Mouse (Mus musculus) heart, adult 11 months (tissue): ENCODE data around the gene Ginm1.

Experiments
- DNase-seq: peaks from one replicate; pipeline ENCODE4 v3.0.0; 2022

The Ginm1 gene

DNA sequence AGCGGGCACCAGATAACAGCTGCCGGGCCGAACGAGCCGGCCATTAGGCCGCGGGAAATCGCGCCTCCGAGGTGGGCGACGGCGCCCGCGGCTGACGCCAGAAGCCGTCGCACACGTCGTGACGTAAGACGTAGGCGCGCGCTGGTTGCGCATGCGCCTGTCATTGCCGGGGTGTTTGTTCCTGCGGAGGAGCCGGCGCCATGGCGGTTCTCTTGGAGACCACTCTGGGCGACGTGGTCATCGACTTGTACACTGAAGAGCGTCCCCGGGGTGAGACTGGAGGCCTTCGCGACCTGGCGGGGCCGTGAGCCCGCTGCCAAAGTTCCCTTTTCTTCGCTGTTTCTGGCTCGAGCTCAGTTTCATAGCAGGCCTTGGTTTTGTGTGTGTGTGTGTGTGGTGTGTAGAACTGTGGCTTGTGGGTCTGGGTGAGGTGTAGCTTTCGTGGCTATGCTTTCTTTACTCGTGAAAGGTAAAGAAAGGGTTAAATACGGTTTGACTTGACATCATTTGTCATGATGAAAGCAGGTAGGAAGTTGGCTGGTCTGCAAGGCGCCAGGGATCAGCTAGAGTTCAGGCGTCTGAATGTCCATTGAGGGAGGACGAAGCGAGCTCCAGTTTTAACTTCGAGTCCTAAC, at the start of gene Ginm1, which contains the start of gene Ppil4:
TSS of gene Ginm1 (minus strand) at position 74 of the 635 bp plus-strand sequence.
TSS of gene Ppil4 (plus strand) at position 141 of the 635 bp plus-strand sequence.
- DNase-seq: peak; percentile 99

DNA sequence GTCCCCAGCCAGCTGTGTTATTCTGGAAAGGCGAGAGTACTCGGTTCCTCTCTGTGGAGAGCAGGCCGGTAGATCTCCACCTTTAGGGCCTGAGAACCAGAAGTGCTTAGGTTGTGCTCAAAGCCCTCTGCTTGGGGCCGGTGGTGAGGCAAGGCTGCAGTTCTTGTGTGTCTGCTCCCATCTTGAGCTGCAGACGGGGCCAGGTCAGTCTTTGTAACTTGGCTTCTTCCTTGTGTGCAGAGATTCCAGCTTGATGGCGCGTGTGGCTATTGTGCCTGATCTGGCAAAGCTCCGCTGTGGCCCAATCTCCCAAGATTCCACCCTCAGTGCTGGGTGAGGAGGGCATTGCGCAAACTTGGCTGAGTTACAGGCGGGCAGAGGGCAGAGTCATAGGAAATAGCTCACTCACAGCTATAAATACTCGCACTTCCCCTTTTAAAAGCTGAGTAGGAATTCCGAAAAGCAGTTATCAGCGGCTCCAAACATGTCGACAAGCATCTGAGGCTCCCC, 49.0 kb upstream of the Ginm1 start:
- peak; percentile 99 for DNase-seq

DNA sequence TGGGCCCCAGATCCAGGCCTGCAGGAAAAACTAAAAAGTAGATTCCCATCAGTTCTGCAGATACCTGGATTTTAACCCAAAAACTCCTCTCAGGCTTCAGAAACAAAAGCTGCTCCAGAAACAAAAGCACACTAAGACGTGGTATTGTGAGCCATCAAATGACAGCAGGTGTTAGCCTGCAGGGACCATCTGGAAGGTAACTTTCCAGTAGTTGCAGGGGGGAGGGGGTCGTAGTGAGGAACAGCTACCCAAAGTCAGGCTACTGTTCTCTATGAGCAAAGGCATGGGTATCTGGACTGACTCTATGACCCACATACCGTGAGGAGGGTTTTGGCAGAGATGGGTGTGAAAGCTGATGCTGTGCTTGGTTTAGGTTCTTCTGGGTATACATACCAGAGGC, 48.2 kb upstream of the Ginm1 start:
- DNase-seq: peak; percentile 85

DNA sequence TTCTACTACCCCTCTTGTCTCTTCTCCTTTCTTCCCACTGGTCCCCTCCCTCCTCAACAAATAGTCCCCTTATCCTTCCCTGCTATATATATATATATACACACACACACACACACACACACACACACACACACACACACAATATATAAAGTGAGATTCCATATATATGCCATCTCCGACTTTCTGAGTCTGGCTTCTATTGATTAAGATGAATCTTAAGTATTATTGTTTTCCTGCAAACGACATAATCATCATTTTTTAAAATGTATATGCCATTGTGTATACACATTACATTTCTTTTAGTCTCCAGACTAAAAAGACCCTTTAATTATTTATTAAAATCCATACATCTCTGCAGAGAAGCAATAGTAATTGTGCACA, 47.7 kb upstream of the Ginm1 start:
- DNase-seq: no peak

DNA sequence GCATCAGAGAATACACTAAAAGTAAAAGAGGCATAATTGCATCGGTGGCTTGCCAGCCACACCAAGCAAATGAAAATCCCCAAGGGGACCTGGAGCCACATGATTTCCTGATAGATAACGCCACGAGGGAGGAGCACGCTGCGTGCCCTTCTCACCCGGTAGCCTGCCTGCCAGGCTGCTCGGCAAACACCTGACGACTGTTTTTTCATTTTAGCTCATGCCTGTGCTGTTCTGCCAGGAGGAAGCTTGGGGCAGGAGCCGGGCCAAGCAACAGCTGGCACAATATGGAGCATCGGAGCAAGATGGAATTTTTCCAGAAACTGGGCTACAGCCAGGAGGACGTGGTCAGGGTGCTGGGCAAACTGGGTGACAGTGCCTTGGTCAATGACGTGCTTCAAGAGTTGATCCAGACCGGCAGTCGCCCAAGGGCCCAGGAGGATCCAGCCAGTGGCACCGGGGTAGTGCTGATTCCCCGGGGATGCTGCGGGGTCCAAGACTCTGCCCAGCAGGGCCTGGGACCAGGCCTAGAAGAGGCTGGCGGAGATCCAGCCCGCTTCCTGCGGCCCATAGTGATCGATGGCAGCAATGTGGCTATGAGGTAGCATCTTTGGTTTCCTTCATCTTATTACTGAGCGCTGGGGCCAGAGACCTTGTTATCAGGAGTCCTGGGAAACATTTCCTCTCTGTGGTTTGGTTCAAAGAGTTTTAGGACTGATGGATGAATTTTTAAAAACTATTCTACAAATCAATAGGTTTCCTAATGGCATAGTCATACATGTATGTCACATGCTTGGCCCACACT, 47.1 kb upstream of the Ginm1 start:
- DNase-seq: peak; percentile 95

DNA sequence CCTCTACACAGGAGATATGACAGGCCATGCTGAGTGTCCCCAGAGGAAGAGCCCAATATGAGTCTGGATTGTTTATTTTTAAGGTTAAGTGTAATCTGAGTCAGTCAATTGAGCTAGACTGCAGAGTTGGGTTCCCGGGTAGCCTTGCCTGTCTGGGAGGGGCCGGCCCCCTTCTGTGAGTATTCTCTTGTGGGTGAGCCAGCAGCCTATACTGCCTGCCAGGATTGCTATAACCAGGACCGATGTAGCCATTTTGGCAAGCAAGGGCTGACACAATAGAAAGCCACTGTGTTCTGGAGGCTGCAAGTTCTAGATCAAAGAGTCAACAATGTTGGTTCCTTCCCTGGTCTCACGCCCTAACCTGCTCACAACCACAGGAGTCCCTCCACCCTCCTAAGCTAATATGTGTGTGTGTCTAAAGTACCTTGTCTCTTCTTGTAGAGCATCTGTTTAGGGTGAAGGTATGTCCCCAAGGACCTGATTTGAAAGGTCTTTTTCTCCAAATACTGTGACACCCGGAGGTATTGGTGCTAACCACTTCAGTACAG, 46.3 kb upstream of the Ginm1 start:
- peak; percentile 61 for DNase-seq

DNA sequence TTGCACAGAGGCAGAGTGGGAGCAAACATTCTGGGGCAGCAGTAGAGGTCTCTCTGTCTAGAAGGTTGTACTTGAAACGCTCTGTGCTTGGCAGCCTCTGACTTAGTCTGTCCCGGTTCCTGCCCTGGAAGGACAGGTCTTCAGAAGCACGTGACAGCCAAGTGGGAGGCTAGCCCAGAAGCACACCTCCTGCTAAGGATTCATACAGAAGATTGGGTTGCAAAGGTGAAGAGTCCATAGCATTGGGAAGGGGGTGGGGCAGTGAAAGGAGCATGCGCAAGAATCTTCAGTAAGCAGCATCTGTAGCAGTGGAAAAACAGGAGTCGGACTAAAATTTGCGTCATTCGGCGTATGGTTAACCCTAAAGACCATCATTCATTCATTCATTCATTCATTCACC, 45.4 kb upstream of the Ginm1 start:
- peak; percentile 83 for DNase-seq

DNA sequence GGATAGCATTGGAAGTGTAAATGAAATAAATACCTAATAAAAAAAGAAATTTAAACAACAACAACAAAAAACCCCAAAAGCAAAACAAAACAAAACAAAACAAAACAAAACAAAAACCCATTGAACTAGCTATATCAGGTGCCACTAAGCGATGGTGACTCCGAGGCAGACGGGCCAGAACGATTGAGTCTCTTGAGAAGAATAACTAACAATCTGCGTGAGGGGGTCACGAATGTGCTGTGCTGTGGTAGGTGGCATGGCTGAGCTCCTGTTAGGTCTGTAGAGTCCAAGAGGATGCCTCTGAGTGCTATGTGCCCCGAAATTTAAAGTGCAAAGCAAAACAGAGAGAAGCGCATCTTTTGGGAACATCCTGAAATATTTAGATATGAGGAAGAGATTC, 44.8 kb upstream of the Ginm1 start:
- peak; percentile 57 for DNase-seq

DNA sequence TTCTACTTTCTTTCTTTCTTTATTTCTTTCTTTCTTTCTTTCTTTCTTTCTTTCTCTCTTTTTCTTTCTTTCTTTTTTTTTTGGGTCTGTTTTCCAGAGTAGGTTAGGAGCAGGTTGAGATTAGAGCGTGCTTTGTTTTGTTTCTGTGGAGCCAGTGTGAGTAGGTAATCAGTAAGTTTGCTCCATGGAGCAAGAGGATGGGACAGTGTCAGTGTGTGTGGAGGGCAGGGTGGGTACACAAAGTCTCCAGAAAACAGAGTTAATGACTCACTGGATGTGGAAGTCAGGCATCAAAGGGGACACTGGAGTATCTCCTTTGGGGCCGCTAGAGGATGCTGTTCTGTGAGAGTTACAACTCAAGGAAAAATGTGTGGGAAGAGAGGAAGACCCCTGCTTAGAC, 44.3 kb upstream of the Ginm1 start:
- DNase-seq: peak; percentile 86

DNA sequence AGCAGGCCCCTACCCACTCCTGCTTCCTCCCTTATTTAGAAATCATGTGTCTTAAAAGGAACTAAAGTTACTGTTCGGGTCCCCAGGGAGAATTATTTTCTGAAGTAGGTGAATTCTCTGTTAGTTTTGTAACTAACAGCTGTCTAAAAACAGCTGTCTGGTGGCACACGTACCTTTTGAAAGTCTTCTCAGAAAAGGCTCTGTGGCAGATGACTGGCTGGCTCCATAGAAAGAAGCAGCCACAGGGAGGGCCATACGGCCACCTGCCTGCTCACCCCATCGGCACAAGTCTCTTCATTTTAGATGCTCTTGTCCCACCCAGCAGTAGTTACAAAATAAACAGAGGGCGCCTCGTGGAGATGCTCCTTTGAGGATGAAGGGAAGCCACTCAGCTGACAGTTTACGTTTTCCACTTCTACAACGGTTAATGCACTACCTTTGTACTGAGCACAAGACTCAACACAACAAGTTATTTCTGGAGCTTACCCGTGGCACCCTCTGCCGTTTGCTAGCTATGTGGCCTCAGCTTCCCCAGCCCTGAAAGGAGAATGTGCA, 42.1 kb upstream of the Ginm1 start:
- peak; percentile 82 for DNase-seq

DNA sequence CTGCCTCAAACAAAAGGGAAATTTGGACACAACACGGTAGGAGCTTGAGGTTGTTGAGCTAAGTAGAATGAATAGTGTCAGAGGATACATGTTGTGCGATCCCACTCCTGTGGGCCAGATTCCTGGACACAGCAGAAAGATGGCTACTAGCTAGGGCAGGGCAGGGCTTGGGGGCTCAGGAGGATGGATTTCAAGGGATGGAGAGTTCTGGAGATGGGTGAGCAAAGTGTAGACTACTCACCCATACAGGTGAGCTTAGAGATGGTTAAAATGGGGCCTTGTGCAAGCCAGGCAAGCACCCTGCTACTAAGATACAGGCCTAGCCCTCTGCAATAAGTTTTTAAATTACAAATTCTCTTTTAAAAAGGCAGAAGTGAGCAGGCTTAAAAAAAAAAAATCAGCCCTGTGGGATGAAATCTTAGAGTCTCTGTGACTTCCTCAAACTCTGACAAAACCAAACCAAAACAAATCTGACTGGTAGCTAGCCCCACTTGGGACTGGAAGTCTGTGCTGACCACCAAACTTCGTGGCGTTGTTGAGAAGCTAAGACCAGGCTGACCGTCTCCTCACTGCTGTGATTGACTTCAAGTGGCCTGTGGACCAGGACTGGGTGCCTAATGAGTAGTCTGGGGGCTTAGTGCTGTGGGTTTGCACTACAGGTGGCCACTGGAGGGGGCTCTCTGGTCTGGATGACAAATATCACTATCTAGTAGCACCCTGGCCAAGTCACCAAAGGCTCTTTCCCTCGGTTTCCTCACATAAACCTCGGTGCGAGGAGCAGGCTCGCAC, 40.9 kb upstream of the Ginm1 start:
- DNase-seq: peak; percentile 93

DNA sequence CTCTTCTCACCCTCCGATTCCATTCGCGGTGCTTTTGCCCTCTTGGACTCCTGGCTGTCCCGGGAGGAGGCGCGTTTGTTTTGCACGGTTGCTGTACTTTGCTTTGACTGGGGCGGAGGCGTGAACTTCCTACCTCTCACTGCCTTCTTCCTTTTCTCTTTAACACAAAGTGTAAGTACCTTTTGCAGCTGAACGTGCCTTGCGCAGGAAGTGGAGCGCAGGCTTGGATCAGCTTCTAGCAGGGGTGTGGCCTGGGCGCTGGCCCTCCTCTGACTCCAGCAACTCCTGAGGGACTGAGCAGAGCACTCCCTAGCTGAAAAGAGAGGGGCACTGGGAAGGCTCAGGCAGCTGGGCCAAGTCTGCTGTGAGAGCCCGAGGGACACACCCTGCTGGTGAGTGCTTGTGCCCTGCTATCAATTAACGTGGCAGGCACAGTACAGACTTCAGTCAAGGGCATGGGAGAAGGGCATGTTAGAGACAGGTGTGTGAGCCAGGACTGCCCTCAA, 39.6 kb upstream of the Ginm1 start, which contains the start of gene Zc3h12d:
TSS of gene Zc3h12d (plus strand) at position 300 of the 506 bp plus-strand sequence.
- DNase-seq: peak; percentile 93

DNA sequence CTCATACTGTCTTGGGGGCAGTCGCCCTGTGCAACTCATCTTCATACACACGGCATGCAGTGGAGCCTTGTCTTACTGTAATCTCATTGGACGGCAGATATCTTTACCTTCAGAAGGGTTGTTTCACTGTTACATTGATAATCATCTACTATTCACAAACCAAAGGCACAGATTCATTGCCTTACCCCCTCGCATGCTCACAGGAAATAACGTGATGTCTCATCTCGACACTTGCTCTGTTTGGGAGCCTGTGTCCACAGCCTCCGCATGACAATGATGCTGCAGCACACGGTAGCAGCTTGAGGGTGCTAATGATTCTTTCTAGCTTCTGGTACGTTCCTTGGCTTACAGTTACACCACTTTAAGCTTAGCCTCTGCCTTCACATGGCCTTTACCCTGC, 33.5 kb upstream of the Ginm1 start:
- no peak for DNase-seq

DNA sequence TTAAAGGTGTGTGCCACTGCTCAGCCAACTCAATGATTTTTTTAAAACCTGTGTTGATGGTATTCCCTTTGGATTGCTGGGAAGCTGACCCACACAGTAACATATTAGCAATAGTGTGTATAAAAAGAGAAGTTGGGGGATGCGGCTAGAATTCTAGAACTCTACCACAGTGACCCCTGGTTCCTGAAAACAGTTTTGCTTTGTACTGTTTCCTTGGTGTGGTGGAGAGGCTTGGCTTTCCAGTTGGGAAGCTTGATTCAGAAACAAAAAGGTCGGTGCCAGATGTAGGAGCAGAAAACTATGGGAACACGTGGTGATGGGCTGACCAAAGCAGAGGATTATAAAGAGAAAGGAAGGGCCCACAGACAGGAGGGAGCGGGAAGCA, 32.6 kb upstream of the Ginm1 start:
- peak; percentile 88 for DNase-seq

DNA sequence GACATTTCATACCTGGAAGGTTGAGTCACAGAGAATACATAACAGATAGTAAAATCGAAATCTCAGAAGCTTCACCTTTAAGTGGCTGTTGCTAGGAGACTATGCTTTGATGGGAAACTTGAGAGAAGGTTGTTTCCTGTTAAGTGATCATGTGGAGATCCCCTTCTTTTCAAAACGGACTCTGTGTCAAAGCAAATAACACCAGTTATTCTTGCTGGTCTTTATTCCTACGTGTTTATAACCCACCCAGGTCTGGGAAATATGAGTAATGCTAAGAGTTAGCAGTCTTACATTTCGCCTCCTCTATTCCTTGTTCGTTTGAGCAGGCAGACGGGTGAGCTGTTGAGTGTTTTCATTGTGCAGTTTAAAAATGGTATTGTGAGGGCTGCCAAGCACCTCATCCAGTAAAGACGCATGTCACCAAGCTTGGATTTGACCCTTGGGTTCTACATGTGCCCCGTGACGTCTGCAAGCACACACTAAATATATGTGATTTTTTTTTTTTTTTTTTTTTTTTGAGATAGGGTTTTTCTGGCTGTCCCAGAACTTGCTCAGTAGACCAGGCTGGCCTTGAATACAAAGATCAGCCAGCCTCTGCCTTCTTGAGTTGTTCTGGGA, 32.1 kb upstream of the Ginm1 start:
- DNase-seq: peak; percentile 56

DNA sequence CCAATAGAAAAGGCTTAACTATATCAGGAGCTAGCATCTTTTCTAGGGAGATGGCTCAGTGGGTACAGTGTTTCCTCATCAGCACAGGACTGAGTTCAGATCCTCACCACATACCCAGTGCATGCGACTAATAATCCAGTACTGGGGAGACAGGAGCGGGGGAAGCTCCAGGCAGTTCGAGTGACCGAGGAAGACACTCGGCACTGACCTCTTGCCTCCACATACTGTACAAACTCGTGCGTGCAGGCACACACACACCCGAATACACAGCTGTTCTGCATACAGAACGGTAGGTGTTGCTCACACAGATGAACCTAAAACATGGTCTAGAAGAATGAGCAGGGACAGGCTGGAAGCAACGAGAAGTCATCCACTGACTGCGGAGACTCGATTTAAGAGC, 29.4 kb upstream of the Ginm1 start:
- peak; percentile 55 for DNase-seq

DNA sequence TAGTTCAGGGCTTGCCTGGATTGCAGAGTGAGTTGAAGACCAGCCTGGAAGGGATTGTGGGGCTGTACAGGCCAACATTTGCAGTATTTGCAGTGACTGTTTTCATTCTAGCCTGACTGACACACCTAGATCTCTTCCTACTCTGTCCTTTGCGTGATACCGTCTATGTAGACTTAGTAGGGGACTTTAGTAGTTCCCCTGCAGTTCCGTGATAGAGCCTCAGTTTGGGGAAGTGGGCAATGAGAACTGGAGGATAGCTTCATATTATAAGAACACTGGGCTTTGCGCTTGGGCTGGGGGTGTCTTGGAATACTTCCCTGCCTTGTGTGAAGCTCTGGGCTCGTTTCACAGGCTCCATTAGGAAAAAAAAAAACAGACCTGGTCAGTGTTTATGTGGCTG, 27.5 kb upstream of the Ginm1 start:
- peak; percentile 66 for DNase-seq

DNA sequence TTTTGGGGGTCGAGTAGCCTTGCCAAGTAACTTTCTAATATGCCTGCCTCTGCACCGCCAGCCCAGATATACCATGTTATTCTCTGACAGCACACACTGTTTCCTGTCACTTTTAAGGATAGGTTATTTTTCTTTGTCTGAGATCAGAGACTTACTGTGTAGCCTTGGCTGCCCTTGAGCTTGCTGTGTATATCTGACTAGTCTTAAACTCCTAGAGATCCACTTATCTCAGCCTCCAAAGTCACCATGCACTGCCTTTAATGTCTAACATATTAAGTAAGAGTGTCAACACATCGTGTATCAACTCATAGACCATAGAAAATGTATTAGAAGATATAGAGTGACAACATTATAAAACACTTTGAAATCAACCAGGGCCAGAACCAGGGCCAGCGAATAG, 27.0 kb upstream of the Ginm1 start:
- no peak for DNase-seq

DNA sequence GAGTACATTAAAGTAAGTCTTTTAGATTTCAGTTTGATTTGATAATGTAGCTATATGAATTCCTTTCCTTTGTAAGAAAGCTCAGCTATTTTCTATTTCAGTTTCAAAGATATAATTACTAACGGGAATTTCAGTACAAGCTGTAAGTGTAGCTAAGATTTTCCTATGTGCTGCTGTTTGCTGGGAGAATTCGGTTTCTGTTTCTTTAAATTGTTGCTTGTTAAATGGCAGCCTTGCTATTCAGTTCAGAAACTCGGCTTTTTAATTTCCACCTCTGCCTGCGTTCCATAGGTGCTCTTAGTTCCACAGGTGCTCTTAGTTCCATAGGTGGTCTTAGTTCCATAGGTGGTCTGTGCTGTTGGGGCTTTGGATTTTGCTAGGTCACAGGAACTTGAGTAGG, 26.5 kb upstream of the Ginm1 start:
- DNase-seq: peak; percentile 22

DNA sequence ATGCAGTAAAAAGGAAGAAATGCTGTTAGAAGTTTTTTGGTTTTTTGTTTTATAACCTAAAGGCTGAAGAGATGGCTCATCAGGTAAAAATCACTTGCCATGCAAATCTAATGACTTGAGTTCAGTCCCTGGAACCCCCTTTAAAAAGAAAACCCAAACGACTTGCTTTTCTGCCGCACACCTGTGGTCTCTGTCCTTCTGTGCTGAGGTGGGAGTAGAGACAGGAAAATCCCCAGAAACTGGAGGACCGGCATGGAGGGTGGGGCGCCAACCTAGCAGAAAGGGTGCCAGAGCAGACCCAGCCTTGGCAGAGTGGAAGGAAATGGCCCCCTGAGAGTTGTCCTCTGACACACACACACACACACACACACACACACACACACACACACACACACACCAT, 26.1 kb upstream of the Ginm1 start:
- DNase-seq: peak; percentile 51

DNA sequence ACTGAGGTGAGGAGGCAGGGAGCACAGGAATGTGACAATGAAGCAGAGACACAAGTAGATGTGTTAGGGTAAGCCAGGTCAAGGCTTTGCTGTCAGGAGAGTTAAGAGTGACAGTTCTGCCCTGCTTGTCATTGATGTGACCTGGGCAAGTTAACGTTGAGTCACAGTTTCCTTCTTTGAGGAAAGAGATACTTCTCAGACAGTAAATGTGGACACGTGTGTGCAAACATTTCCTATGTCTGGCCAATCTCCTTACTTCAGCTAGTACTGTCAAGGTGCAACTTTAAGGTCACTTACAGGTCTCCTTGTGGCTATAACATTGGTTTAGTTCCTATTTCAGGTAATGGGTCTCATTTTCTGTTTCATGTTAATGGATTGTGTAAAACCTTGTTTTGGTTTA, 23.9 kb upstream of the Ginm1 start:
- DNase-seq: peak; percentile 29

DNA sequence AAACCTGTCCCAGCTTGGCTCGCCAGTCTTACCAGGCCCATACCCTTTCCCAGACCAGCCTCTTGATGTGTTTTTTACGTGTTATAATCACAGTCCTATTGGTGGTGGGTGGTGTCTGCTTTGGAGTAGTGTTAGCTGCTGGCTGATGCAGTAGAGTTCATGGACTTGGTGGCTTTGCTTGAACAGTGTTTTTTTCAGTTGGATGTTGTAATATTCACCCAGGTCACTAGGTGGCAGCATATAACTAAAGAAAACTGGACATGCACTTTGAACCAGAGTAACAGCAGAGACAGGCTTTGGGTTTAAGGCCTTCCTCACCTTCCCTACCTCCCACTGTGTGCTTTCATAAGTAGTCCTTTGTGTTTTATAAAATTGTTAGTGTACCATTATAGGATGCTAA, 17.3 kb upstream of the Ginm1 start:
- no peak for DNase-seq
